Mouse (Mus musculus) Patski (cell line): ENCODE measurements around the gene Olfr292. TPM values are rescaled to one million over a fixed set of nuclear protein-coding genes. Genes with fewer than 3 reads are reported as not detected.

Source experiments
- ATAC-seq: fragments of 100-300 bp; one replicate; pipeline ENCODE4 v1.8.0; 2021
- CTCF ChIA-PET: fragments of 350-600 bp; sonication (Branson Sonifier 250); formaldehyde crosslinking; loops from one replicate; lab custom pipeline; 2022; ENCODE audit warnings: inconsistent platforms; lab: Charles Lee
- POLR2A ChIA-PET: fragments of 350-600 bp; sonication (Branson Sonifier 250); formaldehyde crosslinking; loops from one replicate; lab custom pipeline; 2022; ENCODE audit warnings: antibody characterized with exemption, inconsistent platforms; lab: Charles Lee
- DNase-seq: peaks from one replicate; pipeline ENCODE4 v3.0.0-alpha.2; 2011; ENCODE audit warnings: low read depth, low spot score
- H3K27me3 ChIP-seq: fragments of 371-371 bp; one replicate; pipeline ENCODE4 v1.5.1; 2021
- CTCF ChIP-seq: fragments of 100-300 bp; IDR thresholded peaks from one replicate; pipeline ENCODE4 v1.5.1; 2021
- in situ Hi-C: fragments of 300-500 bp; cut with MboI; formaldehyde crosslinking; loops from 3 replicates; pipeline ENCODE4 v1.11.1; 2018; ENCODE audit warnings: low pct_unique_long_range_greater_than_20kb, mixed read lengths
- polyA plus RNA-seq: library from polyadenylated mRNA; unstranded; gene quantifications from one replicate; pipeline ENCODE4 v1.2.3, GENCODE M21; 2021

Olfr292 gene
- polyA plus RNA-seq = not detected

GRCm38 (mm10) chr7:86688030-86688429, at the start of gene Olfr292:
TSS of gene Olfr292 (plus strand) at chr7:86688330.
- TF ChIP-seq CTCF = no peak
- CTCF ChIA-PET = no interaction called here
- POLR2A ChIA-PET = no interaction called here
- in situ Hi-C loops = no loop called here
- H3K27me3 ChIP-seq = no peaks in the 10 kb centered on the region
- no peak for ATAC-seq
- no peak for DNase-seq

- TF ChIP-seq CTCF = no peak
- in situ Hi-C loops = no loop called here
- DNase-seq (no peak), ATAC-seq (no peak)
- peaks cover 3% of the 10 kb centered on the region for H3K27me3 ChIP-seq
- CTCF ChIA-PET = no interaction called here
- POLR2A ChIA-PET = no interaction called here
Observed at GRCm38 (mm10) chr7:86648761-86649160, 39.4 kb upstream of the Olfr292 start, which contains the start of gene Olfr293. TSS of gene Olfr293 (plus strand) at chr7:86649061.

- ATAC-seq (no peak), DNase-seq (no peak)
- ChIA-PET CTCF (no interaction called here), POLR2A (no interaction called here)
- no peaks in the 10 kb centered on the region for H3K27me3 ChIP-seq
- no peak for TF ChIP-seq CTCF
- in situ Hi-C loops = no loop called here
Observed at GRCm38 (mm10) chr7:86725013-86725412, 36.9 kb downstream of the Olfr292 start.

Other genes with a start within 250 kb of the Olfr292 start
- gene Olfr299, start 228.4 kb upstream of the Olfr292 start, polyA plus RNA-seq = not detected
- not detected for gene Olfr298, start 195.8 kb upstream of the Olfr292 start, polyA plus RNA-seq
- gene Olfr297, start 168.4 kb upstream of the Olfr292 start, polyA plus RNA-seq = not detected
- not detected for gene Olfr295, start 104.5 kb upstream of the Olfr292 start, polyA plus RNA-seq
- not detected for gene Olfr294, start 71.7 kb upstream of the Olfr292 start, polyA plus RNA-seq
- gene Olfr293, start 39.3 kb upstream of the Olfr292 start, polyA plus RNA-seq = not detected
- gene Folh1, start 87.6 kb downstream of the Olfr292 start, polyA plus RNA-seq = not detected
- not detected for gene Vmn2r77, start 106.7 kb downstream of the Olfr292 start, polyA plus RNA-seq
- not detected for gene Vmn2r78, start 226.8 kb downstream of the Olfr292 start, polyA plus RNA-seq